Mouse (Mus musculus) heart, adult 2 months (tissue): ENCODE results near the gene Tyk2.

ENCODE experiments used
- CTCF ChIP-seq: fragments of 200-600 bp; IDR thresholded peaks from 2 replicates; pipeline ENCODE4 v1.8.1; 2022; ENCODE audit warnings: antibody characterized with exemption, mild to moderate bottlenecking, moderate library complexity
- EP300 ChIP-seq: fragments of 200-500 bp; IDR thresholded peaks from 2 replicates; pipeline ENCODE4 v1.6.1; 2011; ENCODE audit warnings: low read depth, low read length, control low read depth; ENCODE audit not compliant: insufficient read depth
- POLR2A ChIP-seq: fragments of 200-500 bp; IDR thresholded peaks from 2 replicates; pipeline ENCODE4 v1.6.1; 2011; ENCODE audit warnings: mild to moderate bottlenecking, low read depth, low read length, control low read depth; ENCODE audit not compliant: insufficient read depth

DNA sequence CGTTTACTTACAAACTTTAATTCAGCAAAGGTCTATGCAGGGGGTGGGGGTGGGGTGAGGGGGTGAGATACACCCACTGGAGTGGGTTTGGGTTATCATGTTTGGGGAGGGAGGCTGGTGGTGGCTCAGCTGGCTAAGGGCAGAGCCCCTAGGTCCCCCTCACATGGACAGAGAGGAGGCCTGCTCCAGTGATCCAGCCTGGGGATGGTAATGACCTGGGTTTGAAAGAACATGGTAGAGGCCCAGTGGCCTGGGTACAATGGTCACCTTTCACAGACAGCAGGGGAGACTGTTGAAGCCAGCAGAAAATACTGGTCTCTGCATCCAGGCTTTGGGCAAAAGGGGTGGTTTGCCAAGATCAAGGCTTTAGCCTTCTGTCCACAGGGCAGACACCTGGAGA, 56.9 kb downstream of the Tyk2 start:
- TF ChIP-seq POLR2A: no peak
- TF ChIP-seq CTCF: no peak
- no peak for TF ChIP-seq EP300
